Mouse (Mus musculus): ENCODE measurements around the gene Gm21970. TPM values are rescaled to one million over a fixed set of nuclear protein-coding genes. Genes with fewer than 3 reads are reported as not detected.
A peak's percentile ranks its signal among the peaks of the same experiment; 100 is the strongest.

Gm21970 gene
- total RNA-seq, 4 experiments from 2014 or later = not detected

GRCm38 (mm10) chr16:91463400-91463799, 71.9 kb downstream of the Gm21970 start:
- DNase-seq (ENCODE audit: low spot score) = no peak

- no peak for DNase-seq (ENCODE audit: low spot score)
Measured at GRCm38 (mm10) chr16:91463836-91464400, 72.4 kb downstream of the Gm21970 start.

- peak; percentile 90 for DNase-seq (ENCODE audit: low spot score)
Measured at GRCm38 (mm10) chr16:91464594-91465504, 73.3 kb downstream of the Gm21970 start.

- no peak for DNase-seq (ENCODE audit: low spot score)
Measured at GRCm38 (mm10) chr16:91465505-91466240, 74.2 kb downstream of the Gm21970 start.

- DNase-seq (ENCODE audit: low spot score) = no peak
Measured at GRCm38 (mm10) chr16:91466566-91466965, 75.0 kb downstream of the Gm21970 start.

Other genes with a start within 250 kb of the Gm21970 start
- gene Olig2, start 166.3 kb upstream of the Gm21970 start, total RNA-seq (2022) = not detected
- not detected for gene Olig1, start 121.9 kb upstream of the Gm21970 start, total RNA-seq (2022)
- gene Ifnar2, start 18.9 kb upstream of the Gm21970 start, total RNA-seq (2022) = 10 to 100 TPM; 27.6 to 35.3 (median 32.6) TPM
- gene Il10rb, start 14.4 kb downstream of the Gm21970 start, total RNA-seq (2022) = 100 to 1,000 TPM; 116 to 131 (median 129) TPM
- gene Ifnar1, start 93.5 kb downstream of the Gm21970 start, total RNA-seq (2022) = 10 to 100 TPM; 18.7 to 28.6 (median 22.0) TPM
- 100 to 1,000 TPM; 122 to 145 (median 132) TPM for gene Ifngr2, start 155.4 kb downstream of the Gm21970 start, total RNA-seq (2022)
- gene Tmem50b, start 206.1 kb downstream of the Gm21970 start, total RNA-seq (2022) = 10 to 100 TPM; 49.1 to 56.7 (median 50.9) TPM
- gene Dnajc28, start 227.3 kb downstream of the Gm21970 start, total RNA-seq (2022) = 10 to 100 TPM; 34.1 to 41.5 (median 39.8) TPM